Mouse (Mus musculus) layer of hippocampus, adult 9-11 months (tissue): ENCODE measurements around the gene Susd3.

Experiments
- DNase-seq: peaks from one replicate; pipeline ENCODE4 v3.0.0; 2022

Gene Susd3

DNA sequence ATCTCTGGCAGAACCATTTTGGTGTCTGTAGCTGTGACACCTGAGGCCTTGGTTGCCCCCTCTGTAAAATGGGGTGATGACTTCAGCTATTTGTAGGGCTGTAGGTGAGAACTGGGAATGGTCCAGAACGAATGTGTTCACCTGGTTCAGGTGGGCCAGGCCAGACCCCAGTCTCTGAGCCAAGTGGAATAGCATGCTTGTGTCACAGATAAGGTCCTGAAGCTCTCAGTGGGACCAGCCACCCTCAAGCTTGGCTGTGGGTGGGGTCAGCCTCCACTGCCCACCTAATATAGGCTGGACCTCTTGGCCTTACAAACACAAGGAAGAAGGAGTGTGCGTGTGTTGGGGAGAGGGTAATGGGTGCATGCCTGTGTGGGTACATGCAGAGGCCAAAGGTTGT lies 42.2 kb downstream of the Susd3 start:
- DNase-seq: no peak

GRCm38 (mm10) chr13:49205381-49205998 lies 43.0 kb downstream of the Susd3 start:
- DNase-seq: peak; percentile 80

DNA sequence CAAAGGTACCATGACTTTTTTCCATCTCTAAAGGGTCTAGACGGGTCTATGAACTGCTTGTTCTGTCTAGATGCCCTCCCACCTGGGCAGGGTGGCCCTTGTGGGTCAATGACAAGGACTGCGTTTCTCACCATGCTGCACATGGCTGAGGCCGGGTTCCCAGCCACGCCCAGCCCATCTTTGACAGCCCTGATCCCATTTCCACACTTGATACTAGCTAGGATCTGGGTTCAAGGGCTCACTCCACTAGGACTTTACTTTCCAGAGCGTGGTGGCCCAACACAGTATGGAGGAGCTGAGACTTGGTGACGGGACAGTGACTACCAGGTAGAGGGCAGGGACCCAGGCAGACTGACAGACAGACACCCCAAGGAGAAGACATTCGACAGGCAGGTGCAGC lies 46.0 kb downstream of the Susd3 start:
- DNase-seq: no peak

GRCm38 (mm10) chr13:49200688-49201087 lies 47.8 kb downstream of the Susd3 start:
- DNase-seq: no peak

GRCm38 (mm10) chr13:49199891-49200290 lies 48.6 kb downstream of the Susd3 start:
- DNase-seq: no peak

DNA sequence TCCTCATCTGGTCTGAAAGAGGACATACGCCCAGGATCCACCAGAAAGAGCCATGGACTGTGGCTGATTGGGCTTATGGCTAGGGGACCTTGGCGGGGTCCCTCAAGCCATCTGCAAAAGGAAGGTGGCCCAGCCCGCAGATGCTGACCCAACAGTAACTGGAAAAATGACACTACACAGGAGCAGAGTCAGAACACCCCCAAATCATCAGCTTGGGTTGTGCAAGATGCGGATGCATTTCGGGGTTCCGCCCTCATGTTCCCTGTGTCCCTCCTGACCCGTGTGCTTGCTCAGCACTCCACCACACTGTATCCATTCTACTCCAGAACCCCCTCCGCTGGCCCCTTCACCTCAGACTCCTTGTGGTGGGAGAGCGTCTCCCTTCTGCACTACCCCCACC lies 49.8 kb downstream of the Susd3 start:
- DNase-seq: no peak

DNA sequence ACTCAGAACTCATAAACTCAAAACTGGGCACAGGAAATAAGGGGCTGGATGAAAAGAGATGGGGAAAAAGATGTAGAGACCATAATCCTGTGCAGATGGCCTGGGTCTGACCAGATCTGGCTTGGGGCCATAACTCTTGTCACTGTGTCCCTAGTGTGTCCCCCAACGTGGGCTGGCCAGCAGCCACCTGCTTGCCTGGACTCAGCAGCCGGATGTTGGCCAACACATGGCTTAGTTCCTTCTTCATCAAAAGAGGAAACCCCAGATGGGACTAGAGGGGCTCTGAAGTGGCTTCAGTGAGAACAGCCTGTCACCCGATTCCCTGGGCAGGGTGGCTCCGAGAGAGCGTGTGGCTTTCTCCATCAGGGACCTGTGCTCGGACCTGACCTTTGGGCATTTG lies 51.7 kb downstream of the Susd3 start:
- DNase-seq: peak; percentile 85

DNA sequence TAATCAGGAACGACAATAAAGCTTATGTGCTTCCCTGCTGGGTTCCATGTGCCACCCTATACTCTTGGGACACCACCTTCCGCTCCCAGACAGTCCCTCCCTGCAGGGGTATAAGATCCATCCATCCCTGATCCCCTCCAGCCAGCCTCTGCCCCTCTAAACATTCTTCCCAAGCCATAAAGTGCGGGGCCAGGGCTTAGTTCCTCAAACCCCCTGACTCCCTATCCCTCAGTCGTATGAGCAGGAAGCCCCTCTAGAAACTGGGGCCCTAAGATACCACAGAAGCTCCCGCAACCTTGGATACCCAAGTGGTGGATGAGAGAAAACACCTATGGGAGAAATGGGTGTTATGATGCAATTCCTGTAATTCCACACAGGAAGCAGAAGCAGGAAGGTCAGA lies 52.3 kb downstream of the Susd3 start:
- DNase-seq: no peak

DNA sequence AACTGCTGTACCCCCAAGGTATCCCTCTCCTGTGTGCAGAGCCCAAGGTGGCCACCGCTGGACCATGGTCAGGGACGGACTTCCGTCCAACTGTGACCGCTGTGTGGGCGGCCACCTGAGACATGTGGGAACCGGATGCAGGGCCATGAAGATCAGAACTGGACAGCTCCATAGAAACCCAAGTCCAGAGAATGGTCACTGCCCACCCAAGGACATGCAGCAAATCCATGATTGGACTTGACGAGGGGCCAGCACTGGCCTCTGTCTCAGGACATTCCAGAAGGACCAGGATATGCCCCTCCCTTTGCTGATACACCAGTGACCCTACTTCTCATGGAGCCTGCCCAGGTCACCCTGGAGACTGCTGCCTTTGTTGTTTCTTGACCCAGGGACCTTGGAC lies 52.9 kb downstream of the Susd3 start:
- no peak for DNase-seq

- no peak for DNase-seq
Measured at GRCm38 (mm10) chr13:49194811-49195210, 53.7 kb downstream of the Susd3 start.

DNA sequence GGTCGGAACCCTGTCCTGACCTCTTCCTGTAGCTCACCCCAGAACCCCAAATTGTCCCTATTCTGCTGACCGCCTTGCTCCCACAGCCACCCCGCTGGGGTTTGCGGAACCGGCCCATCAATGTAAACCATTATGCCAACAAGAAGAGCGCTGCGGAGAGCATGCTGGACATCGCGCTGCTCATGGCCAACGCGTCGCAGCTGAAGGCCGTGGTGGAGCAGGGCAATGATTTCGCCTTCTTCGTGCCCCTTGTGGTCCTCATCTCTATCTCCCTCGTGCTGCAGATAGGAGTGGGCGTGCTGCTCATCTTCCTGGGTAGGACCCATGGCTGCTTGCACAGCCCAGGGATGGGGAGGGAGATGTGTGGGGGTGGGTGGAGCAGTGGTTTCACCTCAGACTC lies 54.9 kb downstream of the Susd3 start:
- DNase-seq: no peak

- DNase-seq: no peak
Measured at GRCm38 (mm10) chr13:49192156-49192855, 56.2 kb downstream of the Susd3 start.

GRCm38 (mm10) chr13:49191673-49192035 lies 56.9 kb downstream of the Susd3 start:
- DNase-seq: no peak

DNA sequence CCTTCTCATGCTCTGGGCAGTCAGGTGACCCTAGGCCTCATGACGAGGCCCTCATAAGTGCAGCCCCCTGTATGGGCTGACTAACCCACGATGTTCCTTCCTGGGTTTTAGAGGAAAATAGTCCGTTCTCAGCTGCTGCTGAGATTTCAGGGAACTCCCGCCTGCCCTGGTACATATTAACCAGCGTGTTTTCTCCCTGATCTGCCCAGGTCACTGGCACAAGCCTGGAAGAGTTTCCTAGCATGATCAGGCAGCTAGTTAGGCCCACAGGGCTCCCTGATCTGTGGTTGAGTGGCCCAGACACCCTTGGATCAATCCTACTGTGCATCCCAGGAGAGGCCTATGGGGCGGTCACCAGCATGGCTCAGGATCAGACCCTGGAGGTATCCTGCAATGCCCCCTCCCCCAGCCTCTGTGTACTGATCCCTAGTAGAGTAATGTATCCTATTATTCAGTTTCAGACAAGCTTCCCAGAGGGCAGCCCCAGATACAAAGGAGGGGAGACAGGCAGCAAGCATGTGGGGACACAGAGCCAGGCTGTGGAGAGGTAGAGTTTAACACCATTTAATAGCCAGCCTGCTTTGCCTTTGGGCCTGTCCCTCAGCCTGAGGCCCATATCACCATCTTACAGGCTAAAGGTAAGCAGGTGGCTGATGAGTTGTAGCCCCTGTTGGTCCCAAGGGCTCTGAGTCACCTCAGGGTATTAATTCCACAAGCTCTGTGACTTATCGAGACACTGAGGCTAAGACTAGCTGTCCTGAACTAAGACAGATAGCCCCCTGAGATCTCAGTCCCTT lies 57.4 kb downstream of the Susd3 start:
- no peak for DNase-seq

DNA sequence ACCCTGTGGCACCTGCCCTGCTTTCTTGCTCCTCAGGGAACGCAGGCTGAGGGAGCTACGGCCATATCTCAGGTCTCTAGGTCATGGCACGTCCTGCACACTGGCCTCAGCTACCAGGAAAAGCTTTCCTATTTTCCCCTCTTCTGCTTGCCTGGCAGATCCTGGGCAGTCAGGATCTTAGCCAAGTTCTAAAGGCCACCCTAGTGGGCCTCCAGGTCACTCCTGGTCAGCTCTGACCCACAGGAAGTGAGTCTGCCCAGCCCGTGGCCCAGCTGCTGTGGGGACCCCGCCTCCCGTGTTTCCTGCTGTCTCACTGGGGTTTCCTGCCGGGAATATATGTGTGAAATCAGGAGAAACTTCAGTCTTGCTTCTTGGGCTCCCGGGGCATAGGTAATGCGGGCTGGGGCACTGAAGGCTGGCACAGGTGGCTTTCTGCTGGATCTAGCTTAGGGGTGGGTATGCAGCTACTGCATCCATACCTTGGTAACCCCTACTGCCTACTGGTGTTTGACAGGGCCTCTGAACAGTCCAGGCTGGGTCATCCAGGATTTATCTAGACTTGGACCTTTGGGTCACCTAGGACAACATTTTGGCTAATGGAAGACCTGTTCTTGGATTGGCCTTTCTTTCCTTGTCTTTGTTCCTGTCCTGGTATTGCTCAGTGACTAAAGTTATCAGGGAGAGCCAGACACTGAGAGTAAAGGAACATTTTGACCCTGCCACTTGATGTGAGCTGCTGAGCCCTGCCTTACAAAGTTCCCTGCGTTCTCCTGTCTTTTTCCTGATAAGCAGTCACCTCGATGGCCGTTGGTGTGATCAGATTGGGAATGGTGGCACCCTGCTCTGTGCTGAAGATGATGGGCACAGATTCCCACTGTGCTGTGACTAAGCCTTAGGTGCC lies 58.3 kb downstream of the Susd3 start:
- no peak for DNase-seq

GRCm38 (mm10) chr13:49188966-49189360 lies 59.5 kb downstream of the Susd3 start:
- no peak for DNase-seq

DNA sequence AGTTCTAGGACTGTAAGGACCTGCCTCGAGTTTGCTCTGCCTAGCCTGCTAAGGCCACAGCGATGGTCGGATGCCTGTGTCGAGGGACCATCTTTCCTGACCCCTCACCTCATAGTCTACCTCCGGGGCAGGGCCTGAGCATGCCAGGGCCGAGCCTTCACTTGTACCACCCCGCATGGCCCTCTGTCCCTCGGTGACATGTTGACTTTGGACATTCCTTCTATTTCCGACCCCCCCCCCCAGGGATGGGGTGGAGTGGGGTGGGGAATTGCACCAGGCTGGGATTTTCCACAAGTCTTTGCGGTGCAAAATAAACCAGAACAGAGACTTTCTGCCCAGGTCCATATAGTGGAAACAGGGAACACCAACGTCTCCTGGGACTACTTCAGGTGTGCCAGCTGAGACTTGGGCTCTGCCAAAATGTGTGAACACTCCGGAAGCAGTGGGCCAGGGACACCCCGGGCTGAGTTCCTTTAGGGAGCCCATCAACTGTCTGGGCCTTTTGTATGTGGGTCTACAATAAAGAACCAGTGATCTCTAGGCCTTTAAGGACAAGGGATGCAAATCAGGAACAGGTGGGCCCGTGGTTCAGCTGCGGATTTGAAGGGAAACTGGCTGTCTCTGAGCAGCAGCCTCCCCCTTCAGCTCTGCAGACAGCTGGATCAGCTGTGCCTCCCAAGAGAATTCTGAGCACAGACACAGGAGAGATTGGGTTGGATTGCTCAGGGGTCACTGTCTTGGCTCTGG lies 60.1 kb downstream of the Susd3 start:
- no peak for DNase-seq

- DNase-seq: peak; percentile 84
Measured at GRCm38 (mm10) chr13:49187288-49188218, 61.0 kb downstream of the Susd3 start, which contains the start of gene Ninj1. Gene Ninj1, plus strand, starts transcription at chr13:49187485.

GRCm38 (mm10) chr13:49186798-49187287 lies 61.7 kb downstream of the Susd3 start:
- peak; percentile 34 for DNase-seq

- DNase-seq: no peak
Measured at GRCm38 (mm10) chr13:49183646-49184045, 64.9 kb downstream of the Susd3 start.

DNA sequence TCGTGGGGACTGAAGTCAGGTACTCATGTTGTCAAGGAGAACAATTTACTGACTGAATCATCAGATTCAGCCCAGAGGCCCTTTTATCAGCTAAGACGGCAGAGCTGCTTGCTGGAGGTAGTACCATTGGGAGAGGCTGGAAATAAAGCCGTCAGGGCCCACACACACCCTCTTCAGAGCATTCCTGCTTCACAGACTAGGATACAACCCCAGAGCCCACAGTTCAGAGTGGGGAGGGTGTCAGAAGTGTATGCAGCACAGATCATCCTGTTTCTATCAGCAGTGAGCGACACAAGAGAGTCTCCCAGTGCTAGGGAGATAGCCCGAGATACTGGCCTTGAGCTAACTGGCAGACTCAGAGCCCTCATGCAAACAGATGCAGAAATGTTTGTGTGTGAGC lies 65.3 kb downstream of the Susd3 start:
- DNase-seq: no peak
